Mouse (Mus musculus) intestine, postnatal 0 days (tissue): ENCODE measurements at regions not wholly inside any gene's neighbourhood (a gene's known extent, or its start where the extent isn't known, plus 50 kb on each side); places are given as distances from the start of the nearest gene placed in this dataset.

ENCODE experiments used
- ATAC-seq: fragments of 200-750 bp; cut with Nextera tagmentation; 2 replicates; pipeline ENCODE4 v1.8.0; 2017; ENCODE audit warnings: mild to moderate bottlenecking, moderate TSS enrichment, moderate library complexity
- H3K27ac ChIP-seq: fragments of 300-500 bp; sonication (generic); 2 replicates; pipeline ENCODE4 v1.5.1; 2014; ENCODE audit warnings: mild to moderate bottlenecking, low read depth, low read length, moderate library complexity
- H3K27me3 ChIP-seq: fragments of 300-500 bp; sonication (generic); replicated peaks from 2 replicates; pipeline ENCODE4 v1.6.1; 2014; ENCODE audit warnings: low read length, mixed read lengths; ENCODE audit not compliant: control insufficient read depth, insufficient read depth
- H3K36me3 ChIP-seq: fragments of 300-500 bp; sonication (generic); 2 replicates; pipeline ENCODE4 v1.6.1; 2014; ENCODE audit warnings: mild to moderate bottlenecking, moderate library complexity; ENCODE audit not compliant: control insufficient read depth, insufficient read depth
- H3K4me1 ChIP-seq: fragments of 300-500 bp; sonication (generic); replicated peaks from 2 replicates; pipeline ENCODE4 v1.6.1; 2014; ENCODE audit warnings: antibody characterized with exemption, low read length, mixed read lengths; ENCODE audit not compliant: control insufficient read depth, insufficient read depth
- H3K4me2 ChIP-seq: fragments of 300-500 bp; sonication (generic); replicated peaks from 2 replicates; pipeline ENCODE4 v1.6.1; 2014; ENCODE audit warnings: low read depth, mild to moderate bottlenecking, moderate library complexity
- H3K4me3 ChIP-seq: fragments of 300-500 bp; sonication (generic); 2 replicates; pipeline ENCODE4 v1.5.1; 2014; ENCODE audit warnings: low read depth, low read length
- H3K9ac ChIP-seq: fragments of 300-500 bp; sonication (generic); 2 replicates; pipeline ENCODE4 v1.6.1; 2014; ENCODE audit warnings: mild to moderate bottlenecking, low read depth, low read length
- H3K9me3 ChIP-seq: fragments of 300-500 bp; sonication (generic); 2 replicates; pipeline ENCODE4 v1.6.1; 2016; ENCODE audit warnings: mixed run types; ENCODE audit not compliant: control insufficient read depth
- CTCF ChIP-seq: sonication (generic); IDR thresholded peaks from 2 replicates; pipeline ENCODE4 v1.5.1; 2016; ENCODE audit warnings: low read depth, mild to moderate bottlenecking, control low read depth, antibody characterized with exemption, moderate library complexity
- WGBS: fragments of 180-500 bp; shearing (Covaris S2); extraction: QIAGEN DNeasy Blood & Tissue Kit; methylation state at CpG from one replicate; pipeline ENCODE4 v1.1.7; 2014; 5-methylcytosine and 5-hydroxymethylcytosine counted together

GRCm38 (mm10) chr1:186435336-186435972 lies 270.3 kb downstream of the Tgfb2 start:
- ATAC-seq: no peak
- no peak overlapping the region for H3K4me3 ChIP-seq
- H3K9me3 ChIP-seq: no peaks in the 10 kb centered on the region
- H3K27me3 ChIP-seq: no peaks in the 10 kb centered on the region
- no peaks in the 10 kb centered on the region for H3K36me3 ChIP-seq
- WGBS: 57% methylated on average over 12 of the region's 12 CpGs
- H3K27ac ChIP-seq: no peak overlapping the region
- H3K4me1 ChIP-seq: no peaks in the 10 kb centered on the region
- no peak overlapping the region for H3K4me2 ChIP-seq
- no peak for TF ChIP-seq CTCF
- H3K9ac ChIP-seq: no peak overlapping the region

GRCm38 (mm10) chr1:186434782-186435181 lies 271.0 kb downstream of the Tgfb2 start:
- H3K27me3 ChIP-seq: no peaks in the 10 kb centered on the region
- TF ChIP-seq CTCF: no peak
- H3K4me1 ChIP-seq: no peaks in the 10 kb centered on the region
- WGBS: 69% methylated on average over 9 of the region's 9 CpGs
- no peak overlapping the region for H3K4me2 ChIP-seq
- no peaks in the 10 kb centered on the region for H3K9me3 ChIP-seq
- H3K27ac ChIP-seq: no peak overlapping the region
- H3K4me3 ChIP-seq: no peak overlapping the region
- no peak for ATAC-seq
- no peak overlapping the region for H3K9ac ChIP-seq
- no peaks in the 10 kb centered on the region for H3K36me3 ChIP-seq

GRCm38 (mm10) chr1:186434007-186434406 lies 271.8 kb downstream of the Tgfb2 start:
- no peak for TF ChIP-seq CTCF
- H3K9me3 ChIP-seq: no peaks in the 10 kb centered on the region
- H3K27me3 ChIP-seq: no peaks in the 10 kb centered on the region
- H3K4me2 ChIP-seq: no peak overlapping the region
- no peak overlapping the region for H3K4me3 ChIP-seq
- H3K27ac ChIP-seq: no peak overlapping the region
- ATAC-seq: no peak
- no peaks in the 10 kb centered on the region for H3K36me3 ChIP-seq
- no peaks in the 10 kb centered on the region for H3K4me1 ChIP-seq
- 78% methylated on average over 2 of the region's 2 CpGs for WGBS
- H3K9ac ChIP-seq: no peak overlapping the region

GRCm38 (mm10) chr1:186433169-186433665 lies 272.6 kb downstream of the Tgfb2 start:
- no peaks in the 10 kb centered on the region for H3K4me1 ChIP-seq
- no peaks in the 10 kb centered on the region for H3K9me3 ChIP-seq
- H3K27ac ChIP-seq: no peak overlapping the region
- TF ChIP-seq CTCF: no peak
- no peaks in the 10 kb centered on the region for H3K27me3 ChIP-seq
- H3K36me3 ChIP-seq: no peaks in the 10 kb centered on the region
- H3K4me3 ChIP-seq: no peak overlapping the region
- no peak for ATAC-seq
- H3K4me2 ChIP-seq: no peak overlapping the region
- H3K9ac ChIP-seq: no peak overlapping the region
- 77% methylated on average over 7 of the region's 7 CpGs for WGBS

- H3K4me3 ChIP-seq: no peak overlapping the region
- H3K9ac ChIP-seq: no peak overlapping the region
- no peaks in the 10 kb centered on the region for H3K9me3 ChIP-seq
- H3K36me3 ChIP-seq: no peaks in the 10 kb centered on the region
- no peak for TF ChIP-seq CTCF
- H3K27me3 ChIP-seq: no peaks in the 10 kb centered on the region
- no peaks in the 10 kb centered on the region for H3K4me1 ChIP-seq
- WGBS: 82% methylated on average over 6 of the region's 6 CpGs
- no peak for ATAC-seq
- H3K27ac ChIP-seq: no peak overlapping the region
- H3K4me2 ChIP-seq: no peak overlapping the region
Measured at GRCm38 (mm10) chr1:186425421-186425820, 280.4 kb downstream of the Tgfb2 start.

- Histone ChIP-seq H3K27me3 (no peaks in the 10 kb centered on the region), H3K4me3 (no peak overlapping the region), H3K27ac (no peak overlapping the region), H3K4me2 (no peak overlapping the region), H3K36me3 (no peaks in the 10 kb centered on the region), H3K9ac (no peak overlapping the region), H3K9me3 (no peaks in the 10 kb centered on the region), H3K4me1 (no peaks in the 10 kb centered on the region)
- 90% methylated on average over 5 of the region's 5 CpGs for WGBS
- TF ChIP-seq CTCF: no peak
- ATAC-seq: no peak
Measured at GRCm38 (mm10) chr1:186424084-186424483, 281.7 kb downstream of the Tgfb2 start.

GRCm38 (mm10) chr1:186417101-186417500 lies 288.7 kb downstream of the Tgfb2 start:
- Histone ChIP-seq H3K36me3 (no peaks in the 10 kb centered on the region), H3K4me3 (no peak overlapping the region), H3K9ac (no peak overlapping the region), H3K4me1 (no peaks in the 10 kb centered on the region), H3K27me3 (no peaks in the 10 kb centered on the region), H3K4me2 (no peak overlapping the region), H3K27ac (no peak overlapping the region), H3K9me3 (no peaks in the 10 kb centered on the region)
- WGBS: 76% methylated on average over 1 of the region's 1 CpGs
- no peak for ATAC-seq
- TF ChIP-seq CTCF: no peak
